Mouse (Mus musculus) lung, adult 2 months (tissue): ENCODE data around the gene Lrrc58.

Experiments
- CTCF ChIP-seq: fragments of 200-500 bp; IDR thresholded peaks from 2 replicates; pipeline ENCODE4 v1.5.1; 2011; ENCODE audit warnings: mild to moderate bottlenecking, low read length, control low read depth; ENCODE audit not compliant: insufficient read depth
- POLR2A ChIP-seq: fragments of 200-500 bp; IDR thresholded peaks from 2 replicates; pipeline ENCODE4 v1.6.1; 2011; ENCODE audit warnings: low read depth, mild to moderate bottlenecking, control low read depth, low read length, borderline replicate concordance; ENCODE audit errors: extremely low read depth

DNA sequence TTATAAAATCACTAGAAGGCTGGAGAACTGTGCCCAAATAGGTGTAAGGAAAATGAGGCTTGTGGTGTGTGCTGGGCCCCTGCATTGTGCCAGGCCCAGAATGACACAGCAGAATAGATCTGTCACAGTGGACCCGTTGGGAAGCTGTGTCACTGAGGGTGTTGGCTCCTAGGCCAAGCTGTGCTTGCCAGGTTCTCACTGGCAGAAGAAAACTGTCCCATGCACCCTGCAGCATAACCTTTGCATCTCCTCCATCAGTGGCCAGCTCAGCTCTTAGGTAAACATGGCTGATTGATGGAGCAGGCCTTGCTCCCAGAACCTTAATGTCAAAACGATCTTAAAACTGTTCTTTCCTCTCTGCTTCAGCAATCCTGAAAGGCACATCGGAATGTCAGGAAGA is 11.9 kb upstream of the Lrrc58 start:
- TF ChIP-seq CTCF (no peak), POLR2A (no peak)
